Mouse (Mus musculus): ENCODE measurements around the gene Nav2. TPM values are rescaled to one million over a fixed set of nuclear protein-coding genes. Genes with fewer than 3 reads are reported as not detected.

Gene Nav2
- polyA plus RNA-seq, 1 experiment from 2014 or later: 24.2 TPM

GRCm38 (mm10) chr7:49246584-49247481, 338.3 kb downstream of the Nav2 start:
- Histone ChIP-seq H3K36me3 (no peaks in the 10 kb centered on the region), H3K27me3 (peaks cover 27% of the 10 kb centered on the region), H3K9me3 (no peaks in the 10 kb centered on the region), H3K27ac (peak overlapping the region; percentile 87), H3K4me1 (replicated peaks) (peaks cover 59% of the 10 kb centered on the region), H3K4me2 (peak overlapping the region; percentile 97), H3K4me3 (peak overlapping the region; percentile 63), H3K9ac (peak overlapping the region; percentile 81)
- 2% methylated on average over 50 of the region's 50 CpGs for WGBS
- ATAC-seq (ENCODE audit: low FRiP score): 0 out of 2 replicates have a peak, but pooled peaks have one; percentile 1

GRCm38 (mm10) chr7:49247744-49248331, 339.3 kb downstream of the Nav2 start:
- no peak for ATAC-seq (ENCODE audit: low FRiP score)
- Histone ChIP-seq H3K4me2 (peak overlapping the region; percentile 97), H3K4me3 (peak overlapping the region; percentile 63), H3K4me1 (replicated peaks) (peaks cover 67% of the 10 kb centered on the region), H3K36me3 (no peaks in the 10 kb centered on the region), H3K27ac (peak overlapping the region; percentile 87; the same call in 1 of the 2 replicates), H3K9me3 (no peaks in the 10 kb centered on the region), H3K9ac (peak overlapping the region; percentile 81), H3K27me3 (peaks cover 27% of the 10 kb centered on the region)
- WGBS: 23% methylated on average over 8 of the region's 8 CpGs

GRCm38 (mm10) chr7:49248333-49249086, 340.0 kb downstream of the Nav2 start:
- no peak for ATAC-seq (ENCODE audit: low FRiP score)
- H3K4me1 ChIP-seq (replicated peaks): peaks cover 67% of the 10 kb centered on the region
- H3K36me3 ChIP-seq: no peaks in the 10 kb centered on the region
- WGBS: 40% methylated on average over 14 of the region's 14 CpGs
- no peaks in the 10 kb centered on the region for H3K9me3 ChIP-seq
- H3K27me3 ChIP-seq: peaks cover 27% of the 10 kb centered on the region
- H3K4me3 ChIP-seq: peak overlapping the region; percentile 63
- peak overlapping the region; percentile 81 for H3K9ac ChIP-seq
- H3K4me2 ChIP-seq: peak overlapping the region; percentile 97
- peak overlapping the region; percentile 6; the same call in 1 of the 2 replicates for H3K27ac ChIP-seq

GRCm38 (mm10) chr7:49249462-49249861, 340.9 kb downstream of the Nav2 start:
- Histone ChIP-seq H3K36me3 (no peaks in the 10 kb centered on the region), H3K27ac (no peak overlapping the region), H3K4me2 (peak overlapping the region; percentile 97), H3K4me3 (no peak overlapping the region), H3K9ac (peak overlapping the region; percentile 81; the same call in 1 of the 2 replicates), H3K4me1 (replicated peaks) (peaks cover 67% of the 10 kb centered on the region), H3K27me3 (peaks cover 26% of the 10 kb centered on the region), H3K9me3 (no peaks in the 10 kb centered on the region)
- ATAC-seq (ENCODE audit: low FRiP score): no peak
- WGBS: 65% methylated on average over 2 of the region's 2 CpGs

GRCm38 (mm10) chr7:49249996-49250395, 341.5 kb downstream of the Nav2 start:
- peaks cover 66% of the 10 kb centered on the region for H3K4me1 ChIP-seq (replicated peaks)
- H3K36me3 ChIP-seq: no peaks in the 10 kb centered on the region
- 0 out of 2 replicates have a peak overlapping the region, but pooled peaks have one; percentile 13 for H3K4me3 ChIP-seq
- peak overlapping the region; percentile 60 for H3K9ac ChIP-seq
- H3K4me2 ChIP-seq: peak overlapping the region; percentile 97
- H3K27ac ChIP-seq: no peak overlapping the region
- peaks cover 24% of the 10 kb centered on the region for H3K27me3 ChIP-seq
- 10% methylated on average over 9 of the region's 9 CpGs for WGBS
- H3K9me3 ChIP-seq: no peaks in the 10 kb centered on the region
- ATAC-seq (ENCODE audit: low FRiP score): no peak

GRCm38 (mm10) chr7:49250581-49251307, 342.2 kb downstream of the Nav2 start:
- H3K9me3 ChIP-seq: no peaks in the 10 kb centered on the region

GRCm38 (mm10) chr7:49251308-49251638, 342.8 kb downstream of the Nav2 start:
- no peak overlapping the region for H3K4me2 ChIP-seq
- no peak for ATAC-seq (ENCODE audit: low FRiP score)
- H3K4me1 ChIP-seq (replicated peaks): peaks cover 64% of the 10 kb centered on the region
- no peaks in the 10 kb centered on the region for H3K36me3 ChIP-seq
- peaks cover 24% of the 10 kb centered on the region for H3K27me3 ChIP-seq
- H3K9ac ChIP-seq: no peak overlapping the region
- no peak overlapping the region for H3K27ac ChIP-seq
- 74% methylated on average over 10 of the region's 10 CpGs for WGBS
- H3K4me3 ChIP-seq: no peak overlapping the region
- no peaks in the 10 kb centered on the region for H3K9me3 ChIP-seq

More at GRCm38 (mm10) chr7:49250581-49251307, 342.2 kb downstream of the Nav2 start:
- H3K4me2 ChIP-seq: peak overlapping the region; percentile 97; the same call in 1 of the 2 replicates
- H3K36me3 ChIP-seq: no peaks in the 10 kb centered on the region
- H3K9ac ChIP-seq: 0 out of 2 replicates have a peak overlapping the region, but pooled peaks have one; percentile 60
- H3K4me3 ChIP-seq: no peak overlapping the region
- 92% methylated on average over 13 of the region's 13 CpGs for WGBS
- H3K27ac ChIP-seq: no peak overlapping the region
- H3K27me3 ChIP-seq: peaks cover 24% of the 10 kb centered on the region
- peaks cover 60% of the 10 kb centered on the region for H3K4me1 ChIP-seq (replicated peaks)
- ATAC-seq (ENCODE audit: low FRiP score): no peak

GRCm38 (mm10) chr7:49252444-49252843, 343.9 kb downstream of the Nav2 start:
- 85% methylated on average over 7 of the region's 7 CpGs for WGBS
- no peaks in the 10 kb centered on the region for H3K36me3 ChIP-seq
- no peak overlapping the region for H3K9ac ChIP-seq
- H3K27ac ChIP-seq: no peak overlapping the region
- H3K4me3 ChIP-seq: no peak overlapping the region
- no peak overlapping the region for H3K4me2 ChIP-seq
- H3K4me1 ChIP-seq (replicated peaks): peaks cover 64% of the 10 kb centered on the region
- H3K9me3 ChIP-seq: no peaks in the 10 kb centered on the region
- ATAC-seq (ENCODE audit: low FRiP score): no peak
- H3K27me3 ChIP-seq: peaks cover 18% of the 10 kb centered on the region

GRCm38 (mm10) chr7:49252902-49253301, 344.4 kb downstream of the Nav2 start:
- Histone ChIP-seq H3K36me3 (no peaks in the 10 kb centered on the region), H3K27me3 (peaks cover 14% of the 10 kb centered on the region; the same call in 1 of the 2 replicates), H3K4me1 (replicated peaks) (peaks cover 64% of the 10 kb centered on the region), H3K27ac (no peak overlapping the region), H3K4me3 (no peak overlapping the region), H3K9ac (no peak overlapping the region), H3K9me3 (no peaks in the 10 kb centered on the region), H3K4me2 (no peak overlapping the region)
- ATAC-seq (ENCODE audit: low FRiP score): no peak
- 43% methylated on average over 6 of the region's 6 CpGs for WGBS

- no peak overlapping the region for H3K27ac ChIP-seq
- no peaks in the 10 kb centered on the region for H3K27me3 ChIP-seq
- H3K9me3 ChIP-seq: no peaks in the 10 kb centered on the region
- H3K4me3 ChIP-seq: no peak overlapping the region
- H3K36me3 ChIP-seq: no peaks in the 10 kb centered on the region
- no peak overlapping the region for H3K4me2 ChIP-seq
- no peak overlapping the region for H3K9ac ChIP-seq
- no peak for ATAC-seq (ENCODE audit: low FRiP score)
- WGBS: 93% methylated on average over 5 of the region's 5 CpGs
- H3K4me1 ChIP-seq (replicated peaks): peaks cover 53% of the 10 kb centered on the region
These were observed 346.5 kb downstream of the Nav2 start for GRCm38 (mm10) chr7:49255053-49255452.

- H3K4me1 ChIP-seq (replicated peaks): peaks cover 57% of the 10 kb centered on the region
- H3K9ac ChIP-seq: no peak overlapping the region
- no peak overlapping the region for H3K4me2 ChIP-seq
- peak overlapping the region; percentile 64 for H3K27ac ChIP-seq
- H3K27me3 ChIP-seq: no peaks in the 10 kb centered on the region
- 70% methylated on average over 13 of the region's 13 CpGs for WGBS
- H3K4me3 ChIP-seq: no peak overlapping the region
- ATAC-seq (ENCODE audit: low FRiP score): no peak
- no peaks in the 10 kb centered on the region for H3K9me3 ChIP-seq
- H3K36me3 ChIP-seq: no peaks in the 10 kb centered on the region
These were observed 348.9 kb downstream of the Nav2 start for GRCm38 (mm10) chr7:49257234-49257906.

Measured in hindbrain, embryonic 13.5 days (tissue).